Mouse (Mus musculus): ENCODE measurements at regions not wholly inside any gene's neighbourhood (a gene's known extent, or its start where the extent isn't known, plus 50 kb on each side); places are given as distances from the start of the nearest gene placed in this dataset.

GRCm38 (mm10) chr2:50755616-50756450 lies 393.1 kb downstream of the Rnd3 start:
- H3K4me1 ChIP-seq (ENCODE audit: control insufficient read depth, insufficient read depth, low read length): no peaks in the 10 kb centered on the region
- H3K9ac ChIP-seq (ENCODE audit: low read depth, low read length, severe bottlenecking): no peak overlapping the region
- DNase-seq (ENCODE audit: low spot score) (no peak), ATAC-seq (ENCODE audit: low FRiP score, low read depth) (no peak)
- no peak overlapping the region for H3K27ac ChIP-seq (replicated peaks; ENCODE audit: low read depth, low read length)
- H3K36me3 ChIP-seq (ENCODE audit: control insufficient read depth, insufficient read depth, low read length): no peaks in the 10 kb centered on the region
- H3K4me3 ChIP-seq (replicated peaks; ENCODE audit: low read length): no peak overlapping the region
- H3K4me2 ChIP-seq (replicated peaks; ENCODE audit: low read depth, low read length, severe bottlenecking): no peak overlapping the region
- 82% methylated on average over 9 of the region's 9 CpGs for WGBS
- no peaks in the 10 kb centered on the region for H3K27me3 ChIP-seq (ENCODE audit: control insufficient read depth, insufficient read depth, low read length)
- TF ChIP-seq POLR2A (IDR thresholded peaks at IDR 0.05; ENCODE audit: borderline replicate concordance, extremely low read depth, insufficient read depth, insufficient read length): no peak
- H3K9me3 ChIP-seq (ENCODE audit: control insufficient read depth, low read length): no peaks in the 10 kb centered on the region

- Histone ChIP-seq H3K27me3 (ENCODE audit: control insufficient read depth, insufficient read depth, low read length) (no peaks in the 10 kb centered on the region), H3K27ac (replicated peaks; ENCODE audit: low read depth, low read length) (no peak overlapping the region), H3K4me1 (ENCODE audit: control insufficient read depth, insufficient read depth, low read length) (no peaks in the 10 kb centered on the region), H3K9me3 (ENCODE audit: control insufficient read depth, low read length) (no peaks in the 10 kb centered on the region), H3K9ac (ENCODE audit: low read depth, low read length, severe bottlenecking) (no peak overlapping the region), H3K4me3 (replicated peaks; ENCODE audit: low read length) (no peak overlapping the region), H3K4me2 (replicated peaks; ENCODE audit: low read depth, low read length, severe bottlenecking) (no peak overlapping the region), H3K36me3 (ENCODE audit: control insufficient read depth, insufficient read depth, low read length) (no peaks in the 10 kb centered on the region)
- no peak for TF ChIP-seq POLR2A (IDR thresholded peaks at IDR 0.05; ENCODE audit: borderline replicate concordance, extremely low read depth, insufficient read depth, insufficient read length)
- 65% methylated on average over 6 of the region's 6 CpGs for WGBS
- ATAC-seq (ENCODE audit: low FRiP score, low read depth): no peak
- no peak for DNase-seq (ENCODE audit: low spot score)
Observed at GRCm38 (mm10) chr2:50755160-50755559, 393.8 kb downstream of the Rnd3 start.

- Histone ChIP-seq H3K4me3 (replicated peaks; ENCODE audit: low read length) (no peak overlapping the region), H3K27ac (replicated peaks; ENCODE audit: low read depth, low read length) (no peak overlapping the region), H3K4me1 (ENCODE audit: control insufficient read depth, insufficient read depth, low read length) (no peaks in the 10 kb centered on the region), H3K9me3 (ENCODE audit: control insufficient read depth, low read length) (no peaks in the 10 kb centered on the region), H3K4me2 (replicated peaks; ENCODE audit: low read depth, low read length, severe bottlenecking) (no peak overlapping the region), H3K36me3 (ENCODE audit: control insufficient read depth, insufficient read depth, low read length) (no peaks in the 10 kb centered on the region), H3K27me3 (ENCODE audit: control insufficient read depth, insufficient read depth, low read length) (no peaks in the 10 kb centered on the region), H3K9ac (ENCODE audit: low read depth, low read length, severe bottlenecking) (no peak overlapping the region)
- no peak for TF ChIP-seq POLR2A (IDR thresholded peaks at IDR 0.05; ENCODE audit: borderline replicate concordance, extremely low read depth, insufficient read depth, insufficient read length)
- ATAC-seq (ENCODE audit: low FRiP score, low read depth): no peak
- WGBS: 78% methylated on average over 9 of the region's 9 CpGs
- DNase-seq (ENCODE audit: low spot score): no peak
Observed at GRCm38 (mm10) chr2:50752408-50752807, 396.5 kb downstream of the Rnd3 start.

- no peak for ATAC-seq (ENCODE audit: low FRiP score, low read depth)
- DNase-seq (ENCODE audit: low spot score): no peak
Observed at GRCm38 (mm10) chr2:50750799-50751198, 398.1 kb downstream of the Rnd3 start.

GRCm38 (mm10) chr2:50744625-50745214 lies 404.2 kb downstream of the Rnd3 start:
- ATAC-seq (ENCODE audit: low FRiP score, low read depth) (no peak), DNase-seq (ENCODE audit: low spot score) (no peak)
- H3K27ac ChIP-seq (replicated peaks; ENCODE audit: low read depth, low read length): no peak overlapping the region
- TF ChIP-seq POLR2A (IDR thresholded peaks at IDR 0.05; ENCODE audit: borderline replicate concordance, extremely low read depth, insufficient read depth, insufficient read length): no peak
- no peak overlapping the region for H3K4me3 ChIP-seq (replicated peaks; ENCODE audit: low read length)
- no peaks in the 10 kb centered on the region for H3K36me3 ChIP-seq (ENCODE audit: control insufficient read depth, insufficient read depth, low read length)
- no peaks in the 10 kb centered on the region for H3K4me1 ChIP-seq (ENCODE audit: control insufficient read depth, insufficient read depth, low read length)
- 72% methylated on average over 13 of the region's 13 CpGs for WGBS
- H3K4me2 ChIP-seq (replicated peaks; ENCODE audit: low read depth, low read length, severe bottlenecking): no peak overlapping the region
- H3K9me3 ChIP-seq (ENCODE audit: control insufficient read depth, low read length): no peaks in the 10 kb centered on the region
- H3K9ac ChIP-seq (ENCODE audit: low read depth, low read length, severe bottlenecking): no peak overlapping the region
- H3K27me3 ChIP-seq (ENCODE audit: control insufficient read depth, insufficient read depth, low read length): no peaks in the 10 kb centered on the region

More at GRCm38 (mm10) chr2:50750799-50751198, 398.1 kb downstream of the Rnd3 start:
- 72% methylated on average over 5 of the region's 5 CpGs for WGBS
- no peak overlapping the region for H3K4me2 ChIP-seq (replicated peaks; ENCODE audit: low read depth, low read length, severe bottlenecking)
- no peaks in the 10 kb centered on the region for H3K9me3 ChIP-seq (ENCODE audit: control insufficient read depth, low read length)
- H3K27ac ChIP-seq (replicated peaks; ENCODE audit: low read depth, low read length): no peak overlapping the region
- H3K9ac ChIP-seq (ENCODE audit: low read depth, low read length, severe bottlenecking): no peak overlapping the region
- no peaks in the 10 kb centered on the region for H3K27me3 ChIP-seq (ENCODE audit: control insufficient read depth, insufficient read depth, low read length)
- no peak for TF ChIP-seq POLR2A (IDR thresholded peaks at IDR 0.05; ENCODE audit: borderline replicate concordance, extremely low read depth, insufficient read depth, insufficient read length)
- H3K4me3 ChIP-seq (replicated peaks; ENCODE audit: low read length): no peak overlapping the region
- no peaks in the 10 kb centered on the region for H3K36me3 ChIP-seq (ENCODE audit: control insufficient read depth, insufficient read depth, low read length)
- H3K4me1 ChIP-seq (ENCODE audit: control insufficient read depth, insufficient read depth, low read length): no peaks in the 10 kb centered on the region
